Mouse (Mus musculus) spleen, embryonic (tissue): Measurements from ENCODE around the gene Gpr1.
"Not testable (repeated sequence)": the region's sequence is repeated elsewhere in the genome, so short reads cannot be mapped to it uniquely, and the experiment has no call there.

Source experiments
- CTCF ChIA-PET: fragments of 350-600 bp; sonication (Branson Sonifier 250); formaldehyde crosslinking; loops from one replicate; lab custom pipeline; 2022; lab: Charles Lee

The Gpr1 gene

DNA sequence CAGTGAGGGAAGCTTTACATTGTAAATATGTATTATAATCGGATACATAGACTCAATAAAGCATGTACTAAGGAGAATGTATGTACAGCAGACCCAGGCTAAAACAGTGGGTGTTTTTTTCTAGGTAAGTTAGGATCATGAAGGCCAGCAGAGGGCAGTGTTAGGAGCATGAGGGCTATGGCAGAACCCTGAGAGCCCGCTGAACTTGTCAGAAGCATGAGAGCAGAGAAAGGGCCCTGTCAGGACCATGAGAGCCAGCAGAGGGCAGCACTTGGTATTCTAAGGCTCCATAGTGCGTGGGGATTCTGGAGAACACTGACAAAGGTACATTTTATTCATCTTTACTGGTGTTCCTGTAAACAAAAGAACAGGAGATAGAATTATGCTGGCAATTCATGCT lies 33.3 kb downstream of the Gpr1 start:
- CTCF ChIA-PET, result interaction anchor here (0.5 to 0.9 kb wide), 3 partner anchors 8 to 1353 kb away, joined by 3 to 8 read pairs (median 4); no protein-coding TSS in a partner anchor

DNA sequence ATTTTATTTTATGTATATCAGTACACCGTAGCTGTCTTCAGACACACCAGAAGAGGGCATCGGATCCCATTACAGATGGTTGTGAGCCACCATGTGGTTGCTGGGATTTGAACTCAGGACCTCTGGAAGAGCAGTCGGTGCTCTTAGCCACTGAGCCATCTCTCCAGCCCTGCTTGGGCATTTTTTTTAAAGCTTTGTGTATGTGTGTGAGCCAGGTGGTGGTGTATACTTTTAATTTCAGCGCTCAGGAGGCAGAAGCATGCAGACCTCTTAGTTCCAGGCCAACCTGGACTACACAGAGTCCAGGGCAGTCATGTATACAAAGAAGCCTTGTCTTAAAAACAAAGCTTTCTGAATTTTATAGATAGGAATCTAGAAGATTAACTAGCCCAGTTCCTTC lies 33.8 kb downstream of the Gpr1 start:
- CTCF ChIA-PET, result interaction anchor here (0.5 to 0.9 kb wide), 3 partner anchors 9 to 1353 kb away, joined by 3 to 8 read pairs (median 4); no protein-coding TSS in a partner anchor

DNA sequence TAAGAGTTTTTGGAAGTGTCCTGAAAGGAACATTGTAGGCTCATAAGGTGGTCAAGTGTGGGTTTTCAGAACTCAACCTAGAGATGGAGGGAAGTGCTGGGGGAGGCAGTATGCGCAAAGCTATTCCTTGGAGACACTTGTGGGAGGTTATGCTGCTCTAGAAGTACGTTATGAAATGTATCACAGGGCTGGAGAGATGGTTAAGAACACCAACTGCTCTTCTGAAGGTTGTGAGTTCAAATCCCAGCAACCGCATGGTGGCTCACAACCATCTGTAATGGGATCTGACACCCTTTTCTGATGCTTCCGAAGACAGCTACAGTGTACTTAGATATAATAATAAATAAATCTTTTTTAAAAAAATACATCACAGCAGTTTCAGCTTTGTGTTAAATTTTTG lies 34.2 kb downstream of the Gpr1 start:
- CTCF ChIA-PET, result no interaction called here

DNA sequence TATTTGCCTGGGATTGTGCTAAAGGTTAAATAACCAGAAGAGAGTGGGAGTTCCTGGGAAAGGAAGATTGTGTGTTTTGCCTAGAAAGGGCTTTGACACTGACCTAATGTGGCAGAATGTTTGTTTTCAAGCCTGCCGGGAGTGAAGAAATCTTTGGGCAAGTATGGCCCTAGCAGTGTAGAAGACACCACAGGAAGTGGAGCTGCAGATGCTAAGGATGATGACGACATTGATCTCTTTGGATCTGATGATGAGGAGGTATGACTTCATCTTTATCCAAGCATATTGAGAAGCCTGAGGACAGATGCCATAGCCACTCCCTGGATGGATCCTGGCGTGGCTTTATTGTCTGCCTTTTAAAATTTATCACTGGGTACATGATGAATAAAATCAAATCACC lies 36.0 kb downstream of the Gpr1 start:
- CTCF ChIA-PET, result no interaction called here

DNA sequence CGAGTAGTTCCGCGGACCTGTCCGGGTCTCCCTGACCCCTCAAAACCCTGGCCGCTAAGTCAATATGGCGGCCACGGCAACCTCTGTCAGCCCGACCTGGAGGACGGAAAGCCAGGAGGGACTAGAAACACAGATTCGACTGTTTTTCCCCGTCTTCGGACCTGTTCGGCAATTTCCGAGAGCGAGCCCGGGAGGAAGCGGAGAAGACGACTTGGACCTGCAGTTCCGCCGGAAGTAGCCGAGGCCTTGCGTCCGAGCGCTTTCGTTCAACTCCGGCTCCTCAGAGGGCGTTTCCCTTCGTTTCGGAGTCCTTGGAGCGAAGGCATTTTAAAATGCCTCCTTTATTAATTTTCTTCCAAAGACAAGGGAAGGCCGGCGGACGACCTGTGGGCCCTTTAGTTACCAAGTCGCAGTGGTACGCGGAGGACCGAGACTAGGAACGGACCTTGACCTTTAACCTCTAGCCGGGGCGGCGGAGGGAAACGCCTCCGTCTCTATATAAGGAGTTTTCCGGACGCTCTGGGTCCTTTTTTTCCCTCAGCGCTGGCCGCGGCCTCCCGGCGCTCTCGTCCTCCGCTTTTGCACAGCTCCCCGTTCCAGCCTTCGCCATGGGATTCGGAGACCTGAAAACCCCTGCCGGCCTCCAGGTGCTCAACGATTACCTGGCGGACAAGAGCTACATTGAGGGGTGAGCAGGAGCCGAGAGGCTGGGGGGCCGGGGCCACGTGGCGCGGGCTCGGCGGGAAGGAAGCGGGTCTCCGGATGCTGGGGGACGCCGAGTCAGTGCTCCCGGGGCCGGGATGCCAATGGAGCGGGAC lies 37.5 kb downstream of the Gpr1 start, which contains the start of the genes Eef1b2 and Ndufs1:
Eef1b2 (plus strand) TSS at position 222 of the 818 bp plus-strand sequence.
Ndufs1 (minus strand) TSS at position 230 of the 818 bp plus-strand sequence.
- CTCF ChIA-PET, result interaction anchor here (1.1 kb wide), 1 partner anchor 47 kb away, joined by 3 read pairs; no protein-coding TSS in a partner anchor

DNA sequence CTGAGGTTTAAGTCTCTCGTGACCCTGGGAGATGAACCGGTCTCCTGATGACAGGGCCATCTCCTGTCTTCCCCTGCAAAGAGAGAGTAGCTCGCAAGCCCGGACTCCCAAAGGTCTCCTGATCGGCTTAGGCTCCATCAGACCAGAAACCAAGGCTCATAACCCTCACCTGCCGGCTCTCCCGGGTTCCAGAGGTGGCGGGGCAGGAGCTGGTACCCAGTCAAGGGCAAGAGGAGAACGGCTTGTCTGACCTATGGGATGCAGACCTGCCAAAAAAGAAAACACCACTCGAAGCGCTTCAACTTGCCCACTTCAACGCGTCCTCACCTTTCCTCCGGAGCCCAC lies 38.1 kb downstream of the Gpr1 start:
- CTCF ChIA-PET, result interaction anchor here (0.6 to 1.1 kb wide), 2 partner anchors 19 to 46 kb away, joined by 3 to 6 read pairs; no protein-coding TSS in a partner anchor

DNA sequence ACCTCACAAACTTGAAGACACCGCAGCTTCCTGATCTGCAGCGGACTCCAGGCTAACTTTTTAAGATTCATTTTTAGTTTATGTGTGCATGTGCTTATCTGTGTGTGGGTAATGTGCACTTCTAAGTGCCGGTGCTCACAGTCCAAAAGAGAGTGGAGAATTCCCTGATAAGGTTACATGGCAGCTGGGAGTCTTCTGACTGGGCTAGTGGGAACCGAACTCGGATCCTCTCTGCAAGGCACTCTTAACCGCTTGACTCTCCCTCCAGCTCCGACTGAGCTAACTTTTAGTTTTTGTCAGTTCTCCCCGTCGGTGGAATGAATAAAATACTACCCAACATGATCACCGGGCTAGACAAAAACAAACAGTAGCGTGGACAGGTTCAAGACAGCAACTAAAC lies 38.5 kb downstream of the Gpr1 start:
- CTCF ChIA-PET, result interaction anchor here (0.6 to 1.1 kb wide), 2 partner anchors 19 to 46 kb away, joined by 3 to 6 read pairs; no protein-coding TSS in a partner anchor

DNA sequence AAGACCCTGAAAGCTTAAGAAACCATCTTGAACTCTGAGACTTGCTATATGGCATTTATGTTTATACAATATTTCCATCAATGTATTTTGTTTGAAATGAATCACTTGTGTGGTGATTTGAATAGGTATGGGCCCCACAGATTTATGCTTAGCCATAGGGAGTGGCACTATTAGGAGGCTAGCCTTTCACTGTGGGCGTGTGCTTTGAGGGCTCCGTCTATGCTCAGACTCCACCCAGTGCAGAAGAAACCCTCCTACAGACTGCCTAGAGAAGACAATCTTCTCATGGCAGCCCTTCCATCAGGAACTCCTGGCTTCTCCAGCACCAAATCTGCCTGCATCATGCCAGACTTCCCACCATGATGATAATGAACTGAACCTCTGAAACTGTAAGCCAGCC lies 45.7 kb downstream of the Gpr1 start:
- CTCF ChIA-PET, result no interaction called here

DNA sequence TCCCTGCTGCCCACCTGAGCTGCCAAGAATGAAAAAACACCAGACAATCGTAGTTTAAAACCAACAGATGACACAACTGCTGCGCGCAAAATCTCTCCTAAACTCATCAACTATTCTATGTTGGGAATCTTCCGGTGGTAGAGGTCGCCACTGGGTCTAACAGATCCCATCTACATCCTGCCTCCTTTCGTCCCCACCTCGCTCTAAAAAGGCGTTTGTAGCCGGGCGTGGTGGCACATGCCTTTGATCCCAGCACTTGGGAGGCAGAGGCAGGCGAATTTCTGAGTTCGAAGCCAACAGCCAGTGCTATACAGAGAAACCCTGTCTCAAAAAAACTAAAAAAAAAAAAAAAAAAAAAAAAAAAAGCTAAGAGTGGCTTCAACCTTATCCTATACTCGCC lies 74.1 kb downstream of the Gpr1 start:
- CTCF ChIA-PET, result no interaction called here

DNA sequence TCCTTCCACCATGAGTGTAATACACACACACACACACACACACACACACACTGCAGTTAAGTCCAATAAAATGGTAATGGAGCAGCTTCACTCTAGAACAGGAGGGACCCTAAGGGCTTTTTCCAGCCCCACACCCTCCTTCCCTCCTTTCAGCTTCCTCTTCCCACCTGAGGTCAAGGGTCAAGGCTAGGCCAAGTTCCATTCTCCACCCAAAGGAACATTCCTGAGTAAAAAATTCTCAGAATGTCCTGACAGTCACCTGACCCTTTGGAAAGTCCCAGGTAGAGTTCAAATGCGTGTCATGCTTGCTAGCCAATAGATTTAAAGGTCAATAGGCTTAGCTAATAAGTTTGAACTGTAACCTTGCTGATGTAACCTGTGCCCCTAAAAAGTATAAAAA lies 75.8 kb downstream of the Gpr1 start:
- CTCF ChIA-PET, result not testable (repeated sequence)

DNA sequence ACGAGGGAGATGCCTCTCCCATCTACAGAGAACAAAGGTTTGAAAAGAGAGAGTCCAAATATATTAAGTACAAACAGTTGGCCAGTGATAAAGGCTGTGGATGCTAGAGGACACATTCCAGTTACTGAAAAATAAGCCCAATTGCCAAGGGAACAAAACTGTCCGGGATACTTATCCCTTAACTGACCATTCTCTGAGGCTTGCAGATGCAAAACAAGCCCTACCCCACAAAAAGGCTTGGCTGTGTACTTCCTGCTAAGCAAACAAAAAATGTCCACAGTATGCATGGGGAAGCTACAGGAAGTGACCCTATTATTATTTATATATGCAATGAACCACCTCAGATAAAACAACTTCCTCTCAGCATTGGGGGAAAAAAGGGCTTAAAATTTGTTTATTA lies 76.4 kb downstream of the Gpr1 start:
- CTCF ChIA-PET, result no interaction called here

DNA sequence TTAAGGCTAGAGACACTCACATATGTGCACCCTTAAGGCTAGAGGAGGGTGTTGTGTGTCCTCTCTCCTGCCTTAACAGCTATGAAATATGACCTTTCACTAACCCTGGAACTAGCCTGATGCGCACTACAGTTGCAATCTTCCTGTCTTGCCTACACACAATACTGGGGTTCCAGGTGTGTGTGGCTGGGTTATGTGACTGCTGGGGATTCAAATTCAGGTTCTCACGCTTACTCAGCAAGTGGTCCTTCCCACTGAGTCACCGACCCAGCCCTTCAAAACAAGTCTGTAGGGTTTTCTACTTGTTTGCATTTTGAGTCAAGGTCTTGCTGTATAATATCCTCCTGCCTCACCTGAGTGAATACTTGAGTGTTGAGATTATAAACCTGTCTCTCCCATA lies 79.8 kb downstream of the Gpr1 start:
- CTCF ChIA-PET, result no interaction called here
